Mouse (Mus musculus): Measurements from ENCODE around the gene Bnip1.

Gene Bnip1

DNA sequence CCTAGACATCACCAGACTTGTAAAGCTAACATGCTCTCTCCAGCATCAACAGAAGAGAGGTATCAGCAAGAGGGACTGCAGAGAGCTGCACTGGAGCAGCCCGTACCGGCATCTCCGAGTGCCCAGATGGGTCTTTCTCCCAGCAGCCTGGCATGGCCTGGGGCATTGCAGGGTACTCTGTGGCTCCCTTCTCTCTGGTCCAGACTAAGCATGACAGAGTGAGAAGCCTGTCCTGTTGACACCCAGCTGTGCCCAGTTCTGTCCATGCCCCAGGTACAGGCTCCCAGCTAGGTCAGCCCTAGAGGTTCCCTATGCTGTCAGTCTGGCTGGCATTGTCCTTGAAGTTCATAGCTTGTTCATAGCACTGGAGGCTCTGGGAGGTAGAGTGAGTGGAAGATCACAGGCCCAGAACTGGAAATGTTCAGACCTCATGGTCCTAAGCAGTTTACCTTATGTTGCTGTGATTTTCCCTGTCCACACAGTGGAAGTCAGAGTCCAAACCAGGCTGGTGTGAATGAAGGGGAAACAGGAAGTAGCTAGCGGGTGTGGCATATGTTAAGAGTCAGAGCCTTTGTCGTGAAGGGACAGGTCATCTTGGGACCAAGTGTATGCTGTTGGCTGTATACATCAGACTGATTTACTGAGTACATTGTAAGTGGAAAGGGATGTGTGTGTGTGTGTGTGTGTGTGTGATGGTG lies 12.4 kb downstream of the Bnip1 start:
- peak; percentile 11 for DNase-seq (ENCODE audit: extremely low read depth, low read depth)

DNA sequence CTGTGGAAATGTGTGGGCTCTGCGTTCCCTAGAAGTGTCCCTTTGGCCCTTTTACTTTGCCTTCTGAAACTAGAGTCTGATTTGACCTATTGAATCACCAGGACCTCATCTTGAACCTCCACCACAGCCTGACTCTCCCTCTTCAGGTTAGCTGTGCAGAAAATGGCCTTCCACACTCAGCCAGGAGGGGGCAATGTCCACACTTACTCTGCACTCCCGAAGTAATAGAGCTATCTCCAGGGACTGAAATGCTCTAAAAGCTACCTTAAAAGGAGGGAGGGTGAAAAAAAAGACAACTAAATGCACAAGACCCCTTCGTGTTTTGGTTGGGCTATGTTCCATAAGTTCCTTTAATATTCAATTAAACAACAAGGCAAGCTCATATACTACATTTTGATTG lies 13.9 kb downstream of the Bnip1 start:
- peak; percentile 18 for DNase-seq (ENCODE audit: extremely low read depth, low read depth)

- no peak for DNase-seq (ENCODE audit: extremely low read depth, low read depth)
Observed at GRCm38 (mm10) chr17:26795386-26795785, 14.5 kb downstream of the Bnip1 start.

DNA sequence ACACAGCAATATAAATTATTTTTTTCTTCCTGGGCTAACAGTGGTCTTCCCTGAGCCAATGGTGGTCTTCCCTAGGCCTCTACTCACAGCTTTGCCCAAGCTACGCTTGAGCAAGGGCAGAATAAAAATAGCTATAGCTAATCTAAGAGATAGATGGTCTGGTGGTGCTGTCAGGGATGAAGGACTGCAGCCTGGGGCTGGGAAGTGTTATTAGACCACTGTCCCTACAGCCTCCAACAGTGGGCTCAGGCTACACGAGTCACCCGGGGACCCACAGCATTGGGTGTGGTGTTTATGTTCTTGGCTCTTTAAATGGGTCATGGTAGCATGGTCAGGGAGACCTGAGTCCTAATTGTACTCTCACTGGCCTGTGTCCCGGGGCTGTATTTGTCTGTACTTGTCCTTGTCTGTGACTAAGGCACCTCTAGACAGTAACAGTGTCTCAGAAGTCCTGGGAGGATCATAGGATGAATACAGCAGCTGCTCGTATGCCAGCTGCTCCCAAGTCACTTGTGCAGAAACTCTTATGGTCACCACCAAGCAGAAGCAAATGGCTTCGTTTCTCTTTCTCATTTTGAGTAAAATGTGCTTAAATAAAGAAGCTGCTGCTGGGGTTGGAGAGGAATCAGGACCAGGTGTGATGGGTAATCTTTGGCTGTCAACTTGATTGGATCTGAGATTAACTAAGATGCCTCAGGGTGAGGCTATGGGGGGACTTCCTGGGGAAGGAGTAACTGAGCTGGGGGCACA lies 16.7 kb downstream of the Bnip1 start:
- DNase-seq (ENCODE audit: extremely low read depth, low read depth), result no peak

DNA sequence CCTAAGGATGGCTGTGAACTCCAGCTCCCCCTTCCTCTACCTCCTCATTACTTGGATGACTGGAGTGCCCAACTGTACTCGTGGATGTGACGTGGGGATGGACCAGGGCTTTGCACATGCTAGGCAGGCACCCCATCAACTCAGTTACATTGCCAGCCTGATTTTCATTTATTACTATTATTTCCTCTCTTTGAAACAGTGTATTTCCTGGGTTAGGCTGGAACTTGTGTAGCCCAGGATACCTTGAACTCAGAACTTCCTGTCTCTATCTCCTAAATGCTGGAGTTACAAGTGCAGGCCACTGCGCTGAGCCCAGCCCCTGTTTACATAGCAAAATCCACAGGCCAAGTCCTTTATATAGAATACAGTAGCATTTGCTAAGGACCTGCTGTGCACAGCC lies 22.0 kb downstream of the Bnip1 start:
- no peak for DNase-seq (ENCODE audit: extremely low read depth, low read depth)

- no peak for DNase-seq (ENCODE audit: extremely low read depth, low read depth)
Observed at GRCm38 (mm10) chr17:26812607-26813006, 31.7 kb downstream of the Bnip1 start.

GRCm38 (mm10) chr17:26813497-26813896 lies 32.6 kb downstream of the Bnip1 start:
- DNase-seq (ENCODE audit: extremely low read depth, low read depth), result no peak

GRCm38 (mm10) chr17:26816810-26817209 lies 35.9 kb downstream of the Bnip1 start:
- DNase-seq (ENCODE audit: extremely low read depth, low read depth), result no peak

DNA sequence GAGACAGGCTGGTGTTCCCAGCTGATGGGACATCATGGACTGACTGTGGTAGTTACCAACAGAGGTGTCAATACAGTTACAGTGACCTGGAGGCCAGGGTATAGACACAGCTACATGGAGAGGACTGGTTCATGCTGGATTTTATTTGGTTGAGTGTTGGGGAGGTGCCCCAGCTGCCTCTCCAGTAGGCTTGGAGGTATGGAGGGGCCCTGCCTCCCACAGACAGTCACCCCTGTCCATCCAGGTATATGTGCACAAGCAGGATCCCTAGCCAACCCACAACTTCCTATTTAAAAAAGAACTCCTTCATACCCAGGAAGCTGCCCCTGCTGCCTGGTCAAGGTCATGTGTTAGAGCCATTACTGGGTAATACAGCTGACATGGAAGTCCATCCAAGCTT lies 36.9 kb downstream of the Bnip1 start:
- DNase-seq (ENCODE audit: extremely low read depth, low read depth), result no peak

GRCm38 (mm10) chr17:26826131-26826530 lies 45.3 kb downstream of the Bnip1 start:
- DNase-seq (ENCODE audit: extremely low read depth, low read depth), result no peak

DNA sequence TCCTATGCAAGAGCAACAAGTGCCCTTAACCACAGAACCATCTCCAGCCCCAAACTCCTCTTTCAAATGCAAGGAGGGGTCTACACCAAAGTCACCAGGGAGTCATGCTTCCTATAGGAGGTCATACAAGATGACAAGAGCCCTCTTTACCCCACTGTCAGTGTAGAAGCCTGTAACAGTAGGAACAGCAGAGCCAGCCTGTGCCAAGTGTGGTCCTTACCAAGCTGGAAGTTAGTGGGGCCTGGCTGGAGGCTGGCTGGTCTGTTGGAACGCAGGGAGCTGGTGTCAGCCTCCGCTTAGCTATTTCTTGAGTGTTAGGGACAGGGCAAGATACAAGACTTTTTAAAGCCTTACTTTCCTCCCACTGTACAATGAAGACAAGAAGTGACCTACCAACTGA lies 52.9 kb downstream of the Bnip1 start:
- no peak for DNase-seq (ENCODE audit: extremely low read depth, low read depth)

GRCm38 (mm10) chr17:26834302-26834965 lies 53.6 kb downstream of the Bnip1 start:
- DNase-seq (ENCODE audit: extremely low read depth, low read depth), result no peak

- DNase-seq (ENCODE audit: extremely low read depth, low read depth), result no peak
Observed at GRCm38 (mm10) chr17:26834966-26835755, 54.3 kb downstream of the Bnip1 start.

- DNase-seq (ENCODE audit: extremely low read depth, low read depth), result no peak
Observed at GRCm38 (mm10) chr17:26835956-26836355, 55.1 kb downstream of the Bnip1 start.

- no peak for DNase-seq (ENCODE audit: extremely low read depth, low read depth)
Observed at GRCm38 (mm10) chr17:26836377-26836776, 55.5 kb downstream of the Bnip1 start.

DNA sequence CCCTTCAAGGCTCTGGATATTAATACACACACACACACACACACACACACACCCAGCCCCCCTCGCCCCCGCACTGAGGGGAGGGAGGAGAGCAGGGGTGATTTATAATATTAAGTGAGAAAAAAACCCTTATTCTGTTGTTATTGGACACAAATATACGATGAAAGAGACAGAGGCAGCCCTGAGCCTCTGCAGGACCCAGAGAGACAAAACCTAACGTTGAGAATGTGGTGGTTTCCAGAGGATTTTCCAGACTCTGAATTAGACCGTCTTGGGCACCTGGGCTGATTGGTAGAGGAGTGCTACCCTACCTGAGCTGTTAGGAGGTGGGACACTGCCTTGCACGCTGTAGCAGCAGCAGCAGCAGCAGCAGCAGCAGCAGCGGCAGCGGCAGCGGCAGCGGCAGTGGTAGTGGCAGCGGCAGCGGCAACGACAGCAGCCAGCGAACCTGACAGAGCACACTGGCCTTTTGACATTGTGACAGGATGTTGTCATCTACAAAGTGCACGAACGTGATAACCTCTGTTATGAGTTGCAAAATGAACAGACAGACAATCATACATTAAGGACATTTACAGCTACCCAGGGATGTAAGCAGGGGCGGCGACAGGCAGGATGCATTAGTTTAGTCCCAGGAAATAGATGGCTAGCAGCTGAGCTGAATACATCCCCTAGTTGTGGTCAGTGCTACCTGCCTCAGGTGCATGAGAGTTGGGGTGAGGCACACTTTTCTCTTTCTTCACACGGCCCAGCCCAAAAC lies 56.1 kb downstream of the Bnip1 start:
- DNase-seq (ENCODE audit: extremely low read depth, low read depth), result no peak

DNA sequence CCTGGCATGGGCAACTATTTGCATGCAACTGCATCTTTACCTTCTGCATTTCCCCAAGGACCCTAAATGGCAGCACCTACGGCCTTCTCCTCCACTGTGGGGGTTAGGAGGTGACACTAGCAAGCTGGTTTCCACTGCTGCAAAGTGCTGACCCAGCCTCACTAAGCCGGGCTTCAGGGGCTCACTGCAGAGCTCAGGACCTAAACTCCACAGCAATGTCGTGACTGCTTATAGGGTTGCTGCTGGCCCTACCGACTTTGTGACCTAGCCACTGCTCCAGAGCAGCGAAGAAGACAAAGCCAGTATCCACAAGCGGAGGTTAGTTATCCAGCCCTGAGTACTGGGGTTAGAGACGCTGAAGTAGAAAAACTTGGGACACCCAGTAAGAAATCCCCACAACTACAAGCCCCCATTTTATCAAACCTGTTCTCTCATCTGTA lies 56.7 kb downstream of the Bnip1 start:
- DNase-seq (ENCODE audit: extremely low read depth, low read depth), result no peak

DNA sequence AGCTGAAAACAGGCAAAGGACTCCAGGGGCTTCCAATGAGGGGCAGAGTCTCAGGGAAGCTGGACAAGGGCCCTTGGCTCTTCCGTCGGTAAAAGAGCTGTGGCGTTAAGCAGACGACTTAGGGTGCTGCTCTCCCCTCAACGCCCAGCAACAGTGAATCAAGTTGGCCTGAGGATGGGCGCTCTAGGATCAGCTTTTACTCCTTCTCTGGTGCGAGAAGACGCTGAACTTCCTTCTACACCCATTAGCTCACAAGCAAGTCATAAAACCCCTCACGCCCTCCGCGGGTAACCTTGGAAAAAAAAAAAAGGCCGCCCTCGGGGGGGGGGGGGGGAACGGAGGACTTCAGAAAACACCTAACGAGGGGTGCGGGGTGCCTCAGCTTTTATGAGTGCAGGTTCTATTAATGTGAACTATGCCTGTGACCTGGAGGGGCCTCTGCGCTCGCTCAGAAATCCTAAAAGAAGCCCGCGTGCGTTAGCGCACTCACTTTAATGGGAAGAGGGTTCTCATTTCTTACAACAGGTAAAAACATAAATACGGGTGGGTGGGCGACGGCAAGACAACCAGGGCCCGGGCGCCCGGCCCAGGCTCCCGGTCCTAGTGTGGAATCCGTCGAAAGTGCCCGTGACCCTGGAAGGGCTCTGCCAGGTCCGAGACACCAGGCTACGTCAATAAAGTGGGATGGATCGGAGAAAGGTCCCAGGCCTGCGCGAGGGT lies 57.5 kb downstream of the Bnip1 start:
- DNase-seq (ENCODE audit: extremely low read depth, low read depth), result no peak

- no peak for DNase-seq (ENCODE audit: extremely low read depth, low read depth)
Observed at GRCm38 (mm10) chr17:26838911-26839717, 58.2 kb downstream of the Bnip1 start.
